Mouse (Mus musculus) frontal cortex, postnatal 25 days (tissue): ENCODE measurements around the gene Kirrel2.

ENCODE experiments used
- DNase-seq, 2 experiments: peaks; one replicate each; pipeline ENCODE4 v3.0.0; 2022; ENCODE audit warnings: low spot score in 2 of 2

Kirrel2 gene

DNA sequence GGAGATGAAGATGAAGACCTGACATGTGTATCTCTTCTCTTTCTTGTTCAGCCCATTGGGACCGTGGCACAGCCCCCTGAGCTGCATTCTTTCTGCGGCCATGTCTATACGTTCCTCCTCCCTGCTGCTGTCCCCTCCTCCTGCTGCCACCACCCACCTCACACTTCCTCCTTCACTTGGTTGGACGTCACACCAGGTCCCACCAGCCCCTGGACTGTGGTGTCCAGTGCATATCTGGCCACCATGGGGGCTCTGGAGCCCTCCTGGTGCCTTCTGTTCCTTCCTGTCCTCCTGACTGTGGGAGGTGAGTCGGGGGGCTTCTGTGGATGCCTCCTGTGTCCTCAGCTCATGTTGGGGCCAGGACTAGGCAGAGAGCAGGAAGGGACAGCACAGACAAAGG is 43.9 kb downstream of the Kirrel2 start, which contains the start of gene Tyrobp:
Gene Tyrobp, plus strand, starts transcription at position 165 of the 400 bp plus-strand sequence.
- DNase-seq = no peak

DNA sequence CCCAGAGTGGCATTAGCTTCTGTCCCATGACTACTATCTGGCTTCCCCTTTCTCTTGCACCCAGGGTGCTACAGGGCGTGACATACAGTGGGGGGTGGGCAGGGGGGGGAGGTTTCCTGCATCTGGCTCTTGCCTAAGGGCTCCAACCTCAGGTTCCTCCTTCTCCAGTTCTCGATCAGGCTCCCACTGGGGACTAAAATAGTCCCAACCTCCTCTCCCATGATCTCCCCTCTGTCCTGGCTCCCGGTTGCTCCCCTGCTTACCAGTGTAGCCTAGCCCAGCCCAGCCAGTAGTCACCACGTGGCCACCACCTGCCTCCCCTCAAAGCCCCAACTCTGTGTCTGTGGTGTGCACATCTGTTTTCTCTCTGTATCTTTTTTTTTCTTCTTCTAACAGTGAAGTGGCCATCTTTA is 44.7 kb downstream of the Kirrel2 start:
- DNase-seq = no peak

DNA sequence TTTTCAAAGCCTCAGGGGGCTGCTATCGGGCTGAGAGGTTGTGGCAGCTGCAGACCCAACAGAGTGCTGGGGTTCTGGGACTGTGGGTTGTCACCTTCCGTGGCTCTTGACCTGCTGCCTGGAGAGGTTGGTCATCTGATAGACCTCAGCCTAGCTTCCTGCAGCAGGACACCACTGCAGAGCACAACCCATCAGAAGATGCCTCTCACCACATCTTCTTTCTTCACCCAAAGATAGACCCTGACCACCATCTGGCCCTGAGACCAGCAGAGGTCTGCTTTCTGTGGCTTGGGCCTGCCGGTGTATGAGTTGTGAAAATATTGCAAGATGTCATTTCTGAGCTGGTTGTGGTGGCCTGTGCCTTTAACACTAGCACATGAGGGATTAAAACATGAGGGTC is 46.5 kb downstream of the Kirrel2 start:
- no peak for DNase-seq

DNA sequence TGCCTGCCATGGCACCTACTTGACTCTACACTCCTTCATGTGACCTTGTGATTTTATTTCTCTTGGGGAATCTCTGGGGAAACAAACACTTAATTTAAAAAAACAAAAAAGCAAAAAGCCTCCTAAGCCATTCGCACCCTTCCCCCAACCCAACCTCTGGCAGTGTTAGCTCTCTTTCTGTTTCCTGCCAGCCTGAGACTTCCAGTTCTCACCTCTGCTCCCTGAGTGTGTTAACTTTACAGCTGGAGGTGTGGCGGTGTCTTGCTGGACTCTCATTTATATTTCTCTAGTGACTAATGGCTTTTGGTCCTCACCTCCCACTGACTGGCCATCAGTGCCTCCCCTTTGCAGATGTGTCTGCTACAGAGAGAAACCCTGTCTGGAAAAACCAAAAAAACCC is 47.7 kb downstream of the Kirrel2 start:
- no peak for DNase-seq

DNA sequence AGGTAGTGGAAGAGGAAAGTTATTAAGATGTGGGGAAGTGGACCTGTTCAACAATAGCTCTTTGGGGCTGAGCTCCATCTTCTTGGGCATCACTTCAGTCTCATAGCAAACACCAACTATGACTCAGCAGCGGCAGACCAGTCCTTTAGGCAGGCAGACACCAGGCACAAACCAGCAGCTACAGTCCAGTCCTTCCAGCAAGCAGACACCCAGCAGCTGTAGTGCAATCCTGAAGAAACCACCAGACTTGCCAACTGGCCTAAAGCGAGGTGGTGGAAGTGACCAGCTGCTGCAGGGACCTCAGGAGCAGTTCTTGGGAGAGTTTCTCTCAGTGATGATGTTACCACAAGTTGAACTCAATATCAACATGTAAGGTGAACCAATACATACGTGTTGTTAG is 48.9 kb downstream of the Kirrel2 start:
- no peak for DNase-seq

DNA sequence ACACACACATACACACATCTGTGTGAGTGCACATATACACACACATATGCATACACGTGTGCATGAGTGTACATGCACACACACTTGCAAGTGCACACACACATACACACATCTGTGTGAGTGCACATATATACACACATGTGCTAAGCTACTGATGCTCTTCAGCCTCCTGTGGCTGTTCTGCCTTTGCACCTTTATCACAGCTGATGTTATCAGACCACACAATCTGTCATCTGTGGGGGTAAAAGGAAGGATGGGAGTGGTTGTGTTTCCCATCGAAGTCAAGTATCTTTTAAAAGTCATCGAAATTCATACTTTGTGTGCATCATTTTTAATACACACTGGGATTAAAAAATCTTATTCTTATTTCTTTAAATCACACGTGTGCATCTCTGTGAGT is 55.1 kb downstream of the Kirrel2 start:
- DNase-seq = no peak

DNA sequence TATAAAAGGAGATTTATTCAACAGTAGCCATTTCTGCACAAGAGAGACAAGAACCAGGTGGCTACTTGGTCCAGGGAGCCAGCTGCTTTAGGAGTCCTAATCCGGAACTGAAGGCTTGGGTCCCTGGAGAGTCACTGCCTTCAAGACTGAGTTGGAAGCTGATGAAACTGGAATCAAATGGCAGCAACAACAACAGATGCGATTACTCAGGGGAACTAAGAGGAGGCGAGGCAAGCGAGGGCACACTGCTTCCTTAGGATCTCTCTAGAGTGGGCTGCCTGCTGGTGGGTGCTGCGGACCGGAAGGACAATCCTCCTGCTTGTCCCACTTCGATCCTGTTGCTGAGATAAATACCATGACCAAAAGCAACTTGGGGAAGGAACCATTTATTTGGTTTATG is 57.8 kb downstream of the Kirrel2 start:
- no peak for DNase-seq
